15 mouse cellular contexts compared by ENCODE assay signal in genomic region chr14:20664436-20664835, GRCm38 (mm10). TPM values are rescaled to one million over a fixed set of nuclear protein-coding genes. Genes with fewer than 3 reads are reported as not detected.
DNase-seq lines count a peak whose midpoint lies in the region; ATAC-seq and TF ChIP-seq lines count a peak whose summit lies in the region.
"Had no signal": no experiment of that assay in that cellular context is flagged by ENCODE, and none has a peak within 500 bp of the region (broad histone marks: within the 10 kb centered on the region; RNA-seq: fewer than 3 reads in every experiment).

No protein-coding gene starts in this region.

- H3K9me3 ChIP-seq in hindbrain, embryonic 13.5 days, result no peaks in the 10 kb centered on the region
- H3K9me3 ChIP-seq in hindbrain, embryonic 16.5 days (ENCODE audit: control insufficient read depth, low read length), result no peaks in the 10 kb centered on the region
- no peaks in the 10 kb centered on the region for H3K9me3 ChIP-seq in heart, postnatal 0 days (replicated peaks; ENCODE audit: control insufficient read depth, low read length)
- no peaks in the 10 kb centered on the region for H3K9me3 ChIP-seq in liver, postnatal 0 days (ENCODE audit: low read length)
- no peaks in the 10 kb centered on the region for H3K9me3 ChIP-seq in intestine, postnatal 0 days (ENCODE audit: control insufficient read depth)
- H3K9me3 ChIP-seq: intestine, embryonic 15.5 days; liver, embryonic 15.5 days; neural tube, embryonic 13.5 days had no signal

- no peak for ATAC-seq in hindbrain, embryonic 13.5 days (ENCODE audit: low FRiP score)
- no peak for ATAC-seq in hindbrain, embryonic 16.5 days
- ATAC-seq in heart, postnatal 0 days (ENCODE audit: insufficient read depth, low read depth), result peak; percentile 68
- no peak for ATAC-seq in liver, postnatal 0 days
- ATAC-seq in intestine, postnatal 0 days, result no peak
- ATAC-seq: intestine, embryonic 15.5 days; midbrain, embryonic 16.5 days had no signal

- H3K4me1 ChIP-seq in hindbrain, embryonic 13.5 days (replicated peaks), result peaks cover 17% of the 10 kb centered on the region
- H3K4me1 ChIP-seq in hindbrain, embryonic 16.5 days (ENCODE audit: control insufficient read depth, insufficient read depth, low read depth, low read length), result peaks cover 11% of the 10 kb centered on the region; the same call in 1 of the 2 replicates
- H3K4me1 ChIP-seq in heart, postnatal 0 days (ENCODE audit: control insufficient read depth, insufficient read depth), result peaks cover 29% of the 10 kb centered on the region
- H3K4me1 ChIP-seq in liver, postnatal 0 days (ENCODE audit: insufficient read depth), result peaks cover 10% of the 10 kb centered on the region
- H3K4me1 ChIP-seq in intestine, postnatal 0 days (replicated peaks; ENCODE audit: control insufficient read depth, insufficient read depth, low read length), result peaks cover 8% of the 10 kb centered on the region

- H3K36me3 ChIP-seq in hindbrain, embryonic 13.5 days, result no peaks in the 10 kb centered on the region
- no peaks in the 10 kb centered on the region for H3K36me3 ChIP-seq in hindbrain, embryonic 16.5 days (ENCODE audit: control insufficient read depth, insufficient read depth, low read length)
- H3K36me3 ChIP-seq in heart, postnatal 0 days (replicated peaks; ENCODE audit: control insufficient read depth, insufficient read depth, low read length), result peaks cover 7% of the 10 kb centered on the region
- no peaks in the 10 kb centered on the region for H3K36me3 ChIP-seq in liver, postnatal 0 days (replicated peaks; ENCODE audit: insufficient read depth, low read length)
- H3K36me3 ChIP-seq in intestine, postnatal 0 days (ENCODE audit: control insufficient read depth, insufficient read depth), result no peaks in the 10 kb centered on the region
- H3K36me3 ChIP-seq: intestine, embryonic 15.5 days; liver, embryonic 15.5 days; neural tube, embryonic 13.5 days had no signal

- H3K4me2 ChIP-seq in hindbrain, embryonic 13.5 days, result no peak overlapping the region
- H3K4me2 ChIP-seq in hindbrain, embryonic 16.5 days (ENCODE audit: low read length), result no peak overlapping the region
- peak overlapping the region; percentile 76 for H3K4me2 ChIP-seq in heart, postnatal 0 days (ENCODE audit: low read depth, low read length)
- H3K4me2 ChIP-seq in liver, postnatal 0 days (ENCODE audit: low read depth, low read length), result no peak overlapping the region
- no peak overlapping the region for H3K4me2 ChIP-seq in intestine, postnatal 0 days (replicated peaks; ENCODE audit: low read depth)
- H3K4me2 ChIP-seq: intestine, embryonic 15.5 days; liver, embryonic 15.5 days; neural tube, embryonic 13.5 days had no signal

- H3K27ac ChIP-seq in hindbrain, embryonic 13.5 days, result no peak overlapping the region
- no peak overlapping the region for H3K27ac ChIP-seq in hindbrain, embryonic 16.5 days (ENCODE audit: low read depth, low read length)
- peak overlapping the region; percentile 99 for H3K27ac ChIP-seq in heart, postnatal 0 days (ENCODE audit: low read depth)
- no peak overlapping the region for H3K27ac ChIP-seq in liver, postnatal 0 days (ENCODE audit: low read depth)
- H3K27ac ChIP-seq in intestine, postnatal 0 days (ENCODE audit: low read depth, low read length), result no peak overlapping the region
- H3K27ac ChIP-seq: intestine, embryonic 15.5 days; liver, embryonic 15.5 days; macrophage; neural tube, embryonic 13.5 days had no signal

- 52% methylated on average over 3 of the region's 3 CpGs for WGBS in hindbrain, embryonic 13.5 days
- 54% methylated on average over 3 of the region's 3 CpGs for WGBS in hindbrain, embryonic 16.5 days
- 22% methylated on average over 3 of the region's 3 CpGs for WGBS in heart, postnatal 0 days
- WGBS in liver, postnatal 0 days (ENCODE audit: insufficient replicate concordance), result 57% methylated on average over 3 of the region's 3 CpGs
- WGBS in intestine, postnatal 0 days, result 57% methylated on average over 3 of the region's 3 CpGs

- 0 out of 2 replicates have a peak overlapping the region, but pooled peaks have one; percentile 19 for H3K9ac ChIP-seq in hindbrain, embryonic 13.5 days
- H3K9ac ChIP-seq in hindbrain, embryonic 16.5 days (ENCODE audit: low read depth, low read length), result no peak overlapping the region
- H3K9ac ChIP-seq in heart, postnatal 0 days (replicated peaks; ENCODE audit: low read depth, low read length), result peak overlapping the region; percentile 86
- no peak overlapping the region for H3K9ac ChIP-seq in liver, postnatal 0 days (replicated peaks)
- no peak overlapping the region for H3K9ac ChIP-seq in intestine, postnatal 0 days (ENCODE audit: low read depth, low read length)
- H3K9ac ChIP-seq: intestine, embryonic 15.5 days; liver, embryonic 15.5 days; neural tube, embryonic 13.5 days had no signal

- peak; percentile 79 for TF ChIP-seq EP300 in heart, postnatal 0 days (IDR thresholded peaks at IDR 0.05; ENCODE audit: low read depth)
- TF ChIP-seq EP300 in liver, postnatal 0 days (IDR thresholded peaks at IDR 0.05; ENCODE audit: low read depth), result no peak

- H3K27me3 ChIP-seq in hindbrain, embryonic 13.5 days, result peaks cover 59% of the 10 kb centered on the region
- H3K27me3 ChIP-seq in hindbrain, embryonic 16.5 days (replicated peaks; ENCODE audit: control insufficient read depth, insufficient read depth, low read length), result peaks cover 2% of the 10 kb centered on the region; the same call in 1 of the 2 replicates
- H3K27me3 ChIP-seq in heart, postnatal 0 days (ENCODE audit: control insufficient read depth, insufficient read depth, low read length), result no peaks in the 10 kb centered on the region
- peaks cover 31% of the 10 kb centered on the region for H3K27me3 ChIP-seq in liver, postnatal 0 days (ENCODE audit: insufficient read depth, low read length)
- H3K27me3 ChIP-seq in intestine, postnatal 0 days (replicated peaks; ENCODE audit: control insufficient read depth, insufficient read depth, low read length), result 0 out of 2 replicates have a peak, but pooled peaks cover 5% of the 10 kb centered on the region
- H3K27me3 ChIP-seq: intestine, embryonic 15.5 days had no signal

- no peak for TF ChIP-seq CTCF in heart, postnatal 0 days (IDR thresholded peaks at IDR 0.05; ENCODE audit: low read depth)
- no peak for TF ChIP-seq CTCF in liver, postnatal 0 days (IDR thresholded peaks at IDR 0.05; ENCODE audit: low read depth)
- no peak for TF ChIP-seq CTCF in intestine, postnatal 0 days (IDR thresholded peaks at IDR 0.05; ENCODE audit: low read depth)

- H3K4me3 ChIP-seq in hindbrain, embryonic 13.5 days, result no peak overlapping the region
- H3K4me3 ChIP-seq in hindbrain, embryonic 16.5 days (ENCODE audit: low read length), result no peak overlapping the region
- H3K4me3 ChIP-seq in heart, postnatal 0 days (ENCODE audit: low read depth, low read length), result peak overlapping the region; percentile 52
- H3K4me3 ChIP-seq in liver, postnatal 0 days (ENCODE audit: low read depth, low read length), result no peak overlapping the region
- H3K4me3 ChIP-seq in intestine, postnatal 0 days (ENCODE audit: low read depth, low read length), result no peak overlapping the region
- H3K4me3 ChIP-seq: intestine, embryonic 15.5 days; liver, embryonic 15.5 days; neural tube, embryonic 13.5 days had no signal

- peak; percentile 16 for DNase-seq in forelimb bud, embryonic 11.5 days (ENCODE audit: low read depth, low spot score)
- DNase-seq in heart, postnatal 0 days (ENCODE audit: low spot score), result peak; percentile 94
- DNase-seq in skeletal muscle tissue, adult 2 months (ENCODE audit: low read depth, low spot score), result peak; percentile 87
- no peak for DNase-seq in liver, postnatal 0 days
- DNase-seq: cerebellum, adult 8-10 months; kidney, postnatal 25 days; right cerebral cortex, adult 18-20 months had no signal

RNA-seq across cellular contexts. Expression of gene Synpo2l, which starts 3.7 kb away (rescaled TPM):
- polyA plus RNA-seq in hindbrain, embryonic 13.5 days (2015; fragmentation: Nextera tagmentation; extraction: Ambion mirVana), result 0.23 and 0.30 TPM in 2 replicates
- 0.23 and 1.6 TPM in 2 replicates for polyA plus RNA-seq in hindbrain, embryonic 16.5 days (2015; fragmentation: Nextera tagmentation; extraction: Ambion mirVana)
- 190 and 249 TPM in 2 replicates for total RNA-seq in heart, postnatal 0 days (2014; rRNA removed; ENCODE audit: low replicate concordance)
- 96.8 and 104 TPM in 2 replicates for polyA plus RNA-seq in heart, postnatal 0 days (2015; fragmentation: Nextera tagmentation; extraction: Ambion mirVana)
- 0.05 and 0.38 TPM in 2 replicates for polyA plus RNA-seq in liver, postnatal 0 days (2015; fragmentation: Nextera tagmentation; extraction: Ambion mirVana)
- polyA plus RNA-seq in intestine, postnatal 0 days (2015; fragmentation: Nextera tagmentation; extraction: Ambion mirVana), result 0.23 and 0.27 TPM in 2 replicates
- polyA plus RNA-seq: macrophage had no signal

RNA-seq across cellular contexts. Expression of gene Myoz1, which starts 8.1 kb away (rescaled TPM):
- polyA plus RNA-seq in hindbrain, embryonic 13.5 days (2015; fragmentation: Nextera tagmentation; extraction: Ambion mirVana), result 0.30 TPM in 1 of 2 replicates, not detected in the other
- polyA plus RNA-seq in hindbrain, embryonic 16.5 days (2015; fragmentation: Nextera tagmentation; extraction: Ambion mirVana), result 0.15 and 3.7 TPM in 2 replicates
- total RNA-seq in heart, postnatal 0 days (2014; rRNA removed; ENCODE audit: low replicate concordance), result 17.7 and 25.0 TPM in 2 replicates
- 11.5 and 13.0 TPM in 2 replicates for polyA plus RNA-seq in heart, postnatal 0 days (2015; fragmentation: Nextera tagmentation; extraction: Ambion mirVana)
- polyA plus RNA-seq in liver, postnatal 0 days (2015; fragmentation: Nextera tagmentation; extraction: Ambion mirVana), result 0.41 and 8.8 TPM in 2 replicates
- polyA plus RNA-seq in intestine, postnatal 0 days (2015; fragmentation: Nextera tagmentation; extraction: Ambion mirVana), result not detected in 2 replicates
- polyA plus RNA-seq: neural tube, embryonic 13.5 days had no signal

RNA-seq across cellular contexts. Expression of gene Sec24c, which starts 9.7 kb away (rescaled TPM):
- polyA plus RNA-seq in hindbrain, embryonic 13.5 days (2015; fragmentation: Nextera tagmentation; extraction: Ambion mirVana), result 89.8 and 90.0 TPM in 2 replicates
- polyA plus RNA-seq in hindbrain, embryonic 16.5 days (2015; fragmentation: Nextera tagmentation; extraction: Ambion mirVana), result 80.6 and 103 TPM in 2 replicates
- 71.2 and 91.6 TPM in 2 replicates for total RNA-seq in heart, postnatal 0 days (2014; rRNA removed; ENCODE audit: low replicate concordance)
- 42.6 and 42.9 TPM in 2 replicates for polyA plus RNA-seq in heart, postnatal 0 days (2015; fragmentation: Nextera tagmentation; extraction: Ambion mirVana)
- polyA plus RNA-seq in liver, postnatal 0 days (2015; fragmentation: Nextera tagmentation; extraction: Ambion mirVana), result 30.8 and 31.3 TPM in 2 replicates
- polyA plus RNA-seq in intestine, postnatal 0 days (2015; fragmentation: Nextera tagmentation; extraction: Ambion mirVana), result 51.0 and 53.8 TPM in 2 replicates

RNA-seq across cellular contexts. Expression of gene Usp54, which starts 23.6 kb away (rescaled TPM):
- 9.3 and 12.1 TPM in 2 replicates for polyA plus RNA-seq in hindbrain, embryonic 13.5 days (2015; fragmentation: Nextera tagmentation; extraction: Ambion mirVana)
- polyA plus RNA-seq in hindbrain, embryonic 16.5 days (2015; fragmentation: Nextera tagmentation; extraction: Ambion mirVana), result 8.7 and 10.6 TPM in 2 replicates
- total RNA-seq in heart, postnatal 0 days (2014; rRNA removed; ENCODE audit: low replicate concordance), result 8.8 and 29.8 TPM in 2 replicates
- 2.8 and 3.0 TPM in 2 replicates for polyA plus RNA-seq in heart, postnatal 0 days (2015; fragmentation: Nextera tagmentation; extraction: Ambion mirVana)
- polyA plus RNA-seq in liver, postnatal 0 days (2015; fragmentation: Nextera tagmentation; extraction: Ambion mirVana), result 0.44 and 0.58 TPM in 2 replicates
- polyA plus RNA-seq in intestine, postnatal 0 days (2015; fragmentation: Nextera tagmentation; extraction: Ambion mirVana), result 2.2 and 2.6 TPM in 2 replicates

RNA-seq across cellular contexts. Expression of gene Fut11, which starts 30.3 kb away (rescaled TPM):
- 27.2 and 29.3 TPM in 2 replicates for polyA plus RNA-seq in hindbrain, embryonic 13.5 days (2015; fragmentation: Nextera tagmentation; extraction: Ambion mirVana)
- polyA plus RNA-seq in hindbrain, embryonic 16.5 days (2015; fragmentation: Nextera tagmentation; extraction: Ambion mirVana), result 29.1 and 30.1 TPM in 2 replicates
- 11.1 and 14.2 TPM in 2 replicates for total RNA-seq in heart, postnatal 0 days (2014; rRNA removed; ENCODE audit: low replicate concordance)
- polyA plus RNA-seq in heart, postnatal 0 days (2015; fragmentation: Nextera tagmentation; extraction: Ambion mirVana), result 11.4 and 11.9 TPM in 2 replicates
- polyA plus RNA-seq in liver, postnatal 0 days (2015; fragmentation: Nextera tagmentation; extraction: Ambion mirVana), result 4.4 and 5.1 TPM in 2 replicates
- 7.4 and 8.4 TPM in 2 replicates for polyA plus RNA-seq in intestine, postnatal 0 days (2015; fragmentation: Nextera tagmentation; extraction: Ambion mirVana)

Comparison
In these comparisons a context has a peak if more than half of its experiments do, and no peak if none do; other contexts are left out.
1. H3K9ac ChIP-seq: peak in hindbrain, embryonic 13.5 days (single experiment) and heart, postnatal 0 days (single experiment); none in hindbrain, embryonic 16.5 days (single experiment), liver, postnatal 0 days (single experiment) and intestine, postnatal 0 days (single experiment).
2. RNA of gene Synpo2l, which starts 3.7 kb away (polyA plus RNA-seq): 96.8 to 104 TPM in heart, postnatal 0 days; 0.23 to 0.30 TPM in hindbrain, embryonic 13.5 days, 0.23 to 0.27 TPM in intestine, postnatal 0 days, 0.23 to 1.6 TPM in hindbrain, embryonic 16.5 days and 0.05 to 0.38 TPM in liver, postnatal 0 days; every median in the first group is over 10 times any median in the second.